In the genomic region with DNA sequence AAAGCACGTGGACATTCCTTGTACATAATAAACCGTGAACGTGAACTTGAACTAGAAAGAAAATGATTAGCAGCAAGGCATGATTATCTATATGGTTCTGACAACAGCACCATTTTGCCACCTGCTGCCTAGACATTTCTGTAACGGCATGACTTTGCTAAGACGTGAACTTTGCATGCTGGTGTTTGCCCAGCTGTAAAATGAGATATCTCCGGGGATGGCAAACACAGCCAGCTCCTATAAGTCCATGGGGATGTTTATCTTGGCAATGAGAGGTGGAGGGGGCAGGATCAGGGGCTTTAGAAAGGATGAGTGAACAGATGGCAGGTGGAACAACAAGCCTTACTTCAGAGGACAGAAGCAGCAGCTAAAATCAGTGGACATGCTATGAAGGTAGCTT, we compare ENCODE assay signal across 10 mouse cellular contexts.
"Had no signal": no experiment of that assay in that cellular context is flagged by ENCODE, and none has a peak within 500 bp of the region (broad histone marks: within the 10 kb centered on the region; RNA-seq: fewer than 3 reads in every experiment).

No protein-coding gene starts in this region.

- H3K4me1 ChIP-seq: limb, embryonic 13.5 days; midbrain, embryonic 13.5 days had no signal

- H3K27me3 ChIP-seq: limb, embryonic 13.5 days; midbrain, embryonic 13.5 days; neural tube, embryonic 13.5 days had no signal

- H3K27ac ChIP-seq: kidney, postnatal 0 days; limb, embryonic 13.5 days; liver, embryonic 14.5 days; midbrain, embryonic 13.5 days; neural tube, embryonic 13.5 days had no signal

- H3K36me3 ChIP-seq: limb, embryonic 13.5 days; midbrain, embryonic 13.5 days; neural tube, embryonic 13.5 days had no signal

- H3K4me2 ChIP-seq: limb, embryonic 13.5 days; midbrain, embryonic 13.5 days; neural tube, embryonic 13.5 days had no signal

- H3K9me3 ChIP-seq: limb, embryonic 13.5 days; neural tube, embryonic 13.5 days had no signal

- DNase-seq: kidney, adult 8-10 months; layer of hippocampus, adult 9-11 months; layer of hippocampus, postnatal 36 days; lung, adult 18-20 months; thymus, postnatal 4 days had no signal

- ATAC-seq: midbrain, embryonic 13.5 days had no signal

- H3K9ac ChIP-seq: limb, embryonic 13.5 days; liver, embryonic 14.5 days; midbrain, embryonic 13.5 days; neural tube, embryonic 13.5 days had no signal

- H3K4me3 ChIP-seq: limb, embryonic 13.5 days; midbrain, embryonic 13.5 days; neural tube, embryonic 13.5 days had no signal
